Mouse (Mus musculus): ENCODE results near the gene Adra2b. TPM values are rescaled to one million over a fixed set of nuclear protein-coding genes. Genes with fewer than 3 reads are reported as not detected.

Gene Adra2b
- polyA plus RNA-seq, 1 experiment from 2014 or later: 0.62 TPM

DNA sequence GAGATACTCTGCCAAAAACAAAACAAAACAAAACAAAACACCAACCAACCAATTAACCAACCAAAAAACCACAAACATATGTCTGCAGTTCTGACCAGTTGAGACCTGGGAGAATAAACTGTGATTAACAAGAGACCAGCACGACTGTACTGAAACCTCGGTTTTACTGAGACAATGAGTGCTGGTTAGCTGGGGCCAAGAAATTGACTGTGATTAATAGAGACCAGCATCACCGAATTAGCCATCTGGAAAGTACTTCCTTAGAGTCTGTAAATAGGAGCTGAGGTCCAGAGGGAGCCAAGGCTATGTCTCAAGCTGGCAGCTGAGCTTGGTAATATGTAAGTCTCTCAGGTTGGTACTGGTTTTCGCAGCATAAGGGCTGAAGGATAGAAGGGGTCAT lies 27.8 kb downstream of the Adra2b start:
- no peak overlapping the region for H3K27ac ChIP-seq (ENCODE audit: low read length)
- no peak overlapping the region for H3K4me2 ChIP-seq (ENCODE audit: low read length)
- 54% methylated on average over 4 of the region's 4 CpGs for WGBS
- no peaks in the 10 kb centered on the region for H3K9me3 ChIP-seq (ENCODE audit: control insufficient read depth, low read length)
- no peaks in the 10 kb centered on the region for H3K4me1 ChIP-seq (replicated peaks; ENCODE audit: control insufficient read depth, insufficient read depth, low read length)
- H3K36me3 ChIP-seq (ENCODE audit: control insufficient read depth, insufficient read depth): no peaks in the 10 kb centered on the region
- no peak overlapping the region for H3K4me3 ChIP-seq (replicated peaks; ENCODE audit: low read length)
- H3K27me3 ChIP-seq (replicated peaks; ENCODE audit: control insufficient read depth, insufficient read depth, low read length): no peaks in the 10 kb centered on the region
- ATAC-seq: no peak
- no peak overlapping the region for H3K9ac ChIP-seq (replicated peaks; ENCODE audit: low read depth, low read length)

GRCm38 (mm10) chr2:127391323-127391722 lies 28.3 kb downstream of the Adra2b start:
- Histone ChIP-seq H3K27me3 (replicated peaks; ENCODE audit: control insufficient read depth, insufficient read depth, low read length) (no peaks in the 10 kb centered on the region), H3K27ac (ENCODE audit: low read length) (no peak overlapping the region), H3K4me1 (replicated peaks; ENCODE audit: control insufficient read depth, insufficient read depth, low read length) (no peaks in the 10 kb centered on the region), H3K36me3 (ENCODE audit: control insufficient read depth, insufficient read depth) (no peaks in the 10 kb centered on the region), H3K4me3 (replicated peaks; ENCODE audit: low read length) (no peak overlapping the region), H3K9ac (replicated peaks; ENCODE audit: low read depth, low read length) (no peak overlapping the region), H3K4me2 (ENCODE audit: low read length) (no peak overlapping the region), H3K9me3 (ENCODE audit: control insufficient read depth, low read length) (no peaks in the 10 kb centered on the region)
- 77% methylated on average over 3 of the region's 3 CpGs for WGBS
- no peak for ATAC-seq

GRCm38 (mm10) chr2:127394606-127395161 lies 31.7 kb downstream of the Adra2b start:
- 87% methylated on average over 5 of the region's 5 CpGs for WGBS
- H3K9me3 ChIP-seq (ENCODE audit: control insufficient read depth, low read length): no peaks in the 10 kb centered on the region
- ATAC-seq: no peak

GRCm38 (mm10) chr2:127398738-127399137 lies 35.7 kb downstream of the Adra2b start:
- H3K4me2 ChIP-seq (ENCODE audit: low read length): no peak overlapping the region
- H3K4me3 ChIP-seq (replicated peaks; ENCODE audit: low read length): no peak overlapping the region
- no peak for ATAC-seq
- H3K9me3 ChIP-seq (ENCODE audit: control insufficient read depth, low read length): no peaks in the 10 kb centered on the region
- H3K9ac ChIP-seq (replicated peaks; ENCODE audit: low read depth, low read length): no peak overlapping the region
- no peaks in the 10 kb centered on the region for H3K36me3 ChIP-seq (ENCODE audit: control insufficient read depth, insufficient read depth)
- H3K27me3 ChIP-seq (replicated peaks; ENCODE audit: control insufficient read depth, insufficient read depth, low read length): no peaks in the 10 kb centered on the region
- H3K27ac ChIP-seq (ENCODE audit: low read length): no peak overlapping the region
- 90% methylated on average over 7 of the region's 7 CpGs for WGBS
- H3K4me1 ChIP-seq (replicated peaks; ENCODE audit: control insufficient read depth, insufficient read depth, low read length): no peaks in the 10 kb centered on the region

More at GRCm38 (mm10) chr2:127394606-127395161, 31.7 kb downstream of the Adra2b start:
- H3K27ac ChIP-seq (ENCODE audit: low read length): no peak overlapping the region
- no peaks in the 10 kb centered on the region for H3K36me3 ChIP-seq (ENCODE audit: control insufficient read depth, insufficient read depth)
- H3K4me1 ChIP-seq (replicated peaks; ENCODE audit: control insufficient read depth, insufficient read depth, low read length): no peaks in the 10 kb centered on the region
- no peak overlapping the region for H3K4me2 ChIP-seq (ENCODE audit: low read length)
- no peaks in the 10 kb centered on the region for H3K27me3 ChIP-seq (replicated peaks; ENCODE audit: control insufficient read depth, insufficient read depth, low read length)
- H3K4me3 ChIP-seq (replicated peaks; ENCODE audit: low read length): no peak overlapping the region
- H3K9ac ChIP-seq (replicated peaks; ENCODE audit: low read depth, low read length): no peak overlapping the region

- no peak overlapping the region for H3K27ac ChIP-seq (ENCODE audit: low read length)
- no peaks in the 10 kb centered on the region for H3K27me3 ChIP-seq (replicated peaks; ENCODE audit: control insufficient read depth, insufficient read depth, low read length)
- ATAC-seq: no peak
- H3K4me2 ChIP-seq (ENCODE audit: low read length): no peak overlapping the region
- 87% methylated on average over 6 of the region's 6 CpGs for WGBS
- no peaks in the 10 kb centered on the region for H3K4me1 ChIP-seq (replicated peaks; ENCODE audit: control insufficient read depth, insufficient read depth, low read length)
- no peak overlapping the region for H3K9ac ChIP-seq (replicated peaks; ENCODE audit: low read depth, low read length)
- H3K9me3 ChIP-seq (ENCODE audit: control insufficient read depth, low read length): no peaks in the 10 kb centered on the region
- H3K36me3 ChIP-seq (ENCODE audit: control insufficient read depth, insufficient read depth): no peaks in the 10 kb centered on the region
- H3K4me3 ChIP-seq (replicated peaks; ENCODE audit: low read length): no peak overlapping the region
Measured at GRCm38 (mm10) chr2:127411126-127411525, 48.1 kb downstream of the Adra2b start.

GRCm38 (mm10) chr2:127415806-127416205 lies 52.8 kb downstream of the Adra2b start:
- Histone ChIP-seq H3K4me3 (replicated peaks; ENCODE audit: low read length) (no peak overlapping the region), H3K9ac (replicated peaks; ENCODE audit: low read depth, low read length) (no peak overlapping the region), H3K27ac (ENCODE audit: low read length) (no peak overlapping the region), H3K4me2 (ENCODE audit: low read length) (no peak overlapping the region), H3K9me3 (ENCODE audit: control insufficient read depth, low read length) (no peaks in the 10 kb centered on the region), H3K27me3 (replicated peaks; ENCODE audit: control insufficient read depth, insufficient read depth, low read length) (no peaks in the 10 kb centered on the region), H3K4me1 (replicated peaks; ENCODE audit: control insufficient read depth, insufficient read depth, low read length) (no peaks in the 10 kb centered on the region), H3K36me3 (ENCODE audit: control insufficient read depth, insufficient read depth) (no peaks in the 10 kb centered on the region)
- 80% methylated on average over 10 of the region's 10 CpGs for WGBS
- ATAC-seq: no peak

DNA sequence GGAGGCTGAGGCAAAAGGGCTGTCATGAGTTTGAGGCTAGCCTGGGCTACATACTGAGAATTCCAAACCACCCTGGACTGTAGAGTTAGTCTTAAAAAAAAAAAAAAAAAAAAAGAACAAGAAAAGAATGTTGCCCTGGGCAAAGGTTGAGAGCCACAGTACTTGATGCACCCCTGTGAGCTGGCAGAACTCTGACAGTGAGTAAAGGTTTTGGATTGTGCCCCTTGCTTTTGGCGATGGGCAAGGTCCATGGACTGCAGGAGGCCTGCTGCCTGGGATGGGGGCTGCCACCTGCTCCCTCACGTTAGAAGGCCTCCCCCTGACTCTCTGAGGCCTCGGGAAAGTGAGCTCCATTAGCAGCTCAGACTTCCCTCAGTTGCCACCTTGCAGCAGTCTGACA lies 53.7 kb downstream of the Adra2b start:
- Histone ChIP-seq H3K4me2 (ENCODE audit: low read length) (no peak overlapping the region), H3K27ac (ENCODE audit: low read length) (no peak overlapping the region), H3K4me1 (replicated peaks; ENCODE audit: control insufficient read depth, insufficient read depth, low read length) (no peaks in the 10 kb centered on the region), H3K27me3 (replicated peaks; ENCODE audit: control insufficient read depth, insufficient read depth, low read length) (no peaks in the 10 kb centered on the region), H3K9ac (replicated peaks; ENCODE audit: low read depth, low read length) (no peak overlapping the region), H3K36me3 (ENCODE audit: control insufficient read depth, insufficient read depth) (no peaks in the 10 kb centered on the region), H3K9me3 (ENCODE audit: control insufficient read depth, low read length) (no peaks in the 10 kb centered on the region), H3K4me3 (replicated peaks; ENCODE audit: low read length) (no peak overlapping the region)
- 61% methylated on average over 3 of the region's 3 CpGs for WGBS
- no peak for ATAC-seq

Other genes starting within 250 kb of the Adra2b start
- gene Ncaph, start 229.3 kb upstream of the Adra2b start, polyA plus RNA-seq (2015; fragmentation: Nextera tagmentation; extraction: Ambion mirVana): 33.5 and 40.8 TPM in 2 replicates
- 16.5 and 19.1 TPM in 2 replicates for gene Itpripl1, start 219.8 kb upstream of the Adra2b start, polyA plus RNA-seq (2015; fragmentation: Nextera tagmentation; extraction: Ambion mirVana)
- 0.98 and 1.3 TPM in 2 replicates for gene 1810024B03Rik, start 154.9 kb upstream of the Adra2b start, polyA plus RNA-seq (2015; fragmentation: Nextera tagmentation; extraction: Ambion mirVana)
- 64.0 and 64.6 TPM in 2 replicates for gene Snrnp200, start 154.8 kb upstream of the Adra2b start, polyA plus RNA-seq (2015; fragmentation: Nextera tagmentation; extraction: Ambion mirVana)
- gene Ciao1, start 115.4 kb upstream of the Adra2b start, polyA plus RNA-seq (2015; fragmentation: Nextera tagmentation; extraction: Ambion mirVana): 67.0 and 69.3 TPM in 2 replicates
- 49.0 and 50.1 TPM in 2 replicates for gene Tmem127, start 115.3 kb upstream of the Adra2b start, polyA plus RNA-seq (2015; fragmentation: Nextera tagmentation; extraction: Ambion mirVana)
- gene Stard7, start 93.0 kb upstream of the Adra2b start, polyA plus RNA-seq (2015; fragmentation: Nextera tagmentation; extraction: Ambion mirVana): 98.3 and 106 TPM in 2 replicates
- 6.6 and 7.7 TPM in 2 replicates for gene Dusp2, start 27.0 kb upstream of the Adra2b start, polyA plus RNA-seq (2015; fragmentation: Nextera tagmentation; extraction: Ambion mirVana)
- not detected in 2 replicates for gene Astl, start 24.6 kb upstream of the Adra2b start, polyA plus RNA-seq (2015; fragmentation: Nextera tagmentation; extraction: Ambion mirVana)
- gene Gpat2, start 62.0 kb downstream of the Adra2b start, polyA plus RNA-seq (2015; fragmentation: Nextera tagmentation; extraction: Ambion mirVana): 0.09 and 0.13 TPM in 2 replicates
- 26.1 and 26.8 TPM in 2 replicates for gene Fahd2a, start 81.4 kb downstream of the Adra2b start, polyA plus RNA-seq (2015; fragmentation: Nextera tagmentation; extraction: Ambion mirVana)
- 9.7 and 9.9 TPM in 2 replicates for gene Kcnip3, start 158.9 kb downstream of the Adra2b start, polyA plus RNA-seq (2015; fragmentation: Nextera tagmentation; extraction: Ambion mirVana)
- gene Prom2, start 178.3 kb downstream of the Adra2b start, polyA plus RNA-seq (2015; fragmentation: Nextera tagmentation; extraction: Ambion mirVana): 0.05 TPM in 1 of 2 replicates, not detected in the other
- 11.0 and 11.7 TPM in 2 replicates for gene Zfp661, start 223.9 kb downstream of the Adra2b start, polyA plus RNA-seq (2015; fragmentation: Nextera tagmentation; extraction: Ambion mirVana)
- gene Mrps5, start 224.0 kb downstream of the Adra2b start, polyA plus RNA-seq (2015; fragmentation: Nextera tagmentation; extraction: Ambion mirVana): 173 and 184 TPM in 2 replicates

Measured in forebrain, embryonic 16.5 days (tissue).